Mouse (Mus musculus) megakaryocyte-erythroid progenitor cell, adult 5 weeks (primary cell): ENCODE results near the gene Tmem246. TPM values are rescaled to one million over a fixed set of nuclear protein-coding genes. Genes with fewer than 3 reads are reported as not detected.

Experiments
- polyA plus RNA-seq: library from polyadenylated mRNA; stranded (reverse); fragments of >175 nt; gene quantifications from 2 replicates; pipeline ENCODE4 v1.2.3, GENCODE M21; 2012

Tmem246 gene
- 1.2 and 1.6 TPM in 2 replicates for polyA plus RNA-seq

GRCm38 (mm10) chr4:49597183-49598100 is at the start of gene Tmem246:
TSS of gene Tmem246 (minus strand) at chr4:49597876.

GRCm38 (mm10) chr4:49631319-49632138 is 33.9 kb upstream of the Tmem246 start, which contains the start of gene Rnf20:
TSS of gene Rnf20 (plus strand) at chr4:49632006.

GRCm38 (mm10) chr4:49549383-49549782 is 48.3 kb downstream of the Tmem246 start, which contains the start of gene Aldob:
TSS of gene Aldob (minus strand) at chr4:49549546.

Other genes with a start within 250 kb of the Tmem246 start
- not detected in 2 replicates for gene Acnat2, start 189.7 kb downstream of the Tmem246 start, polyA plus RNA-seq
- 0.12 TPM in 1 of 2 replicates, not detected in the other for gene Acnat1, start 124.0 kb downstream of the Tmem246 start, polyA plus RNA-seq
- gene Baat, start 91.3 kb downstream of the Tmem246 start, polyA plus RNA-seq = not detected in 2 replicates
- gene Mrpl50, start 76.8 kb downstream of the Tmem246 start, polyA plus RNA-seq = 1.9 and 2.8 TPM in 2 replicates
- gene Zfp189, start 76.7 kb downstream of the Tmem246 start, polyA plus RNA-seq = 1.2 and 1.3 TPM in 2 replicates
- gene Aldob, start 48.3 kb downstream of the Tmem246 start, polyA plus RNA-seq = not detected in 2 replicates
- gene Rnf20, start 34.1 kb upstream of the Tmem246 start, polyA plus RNA-seq = 26.2 and 32.7 TPM in 2 replicates
- not detected in 2 replicates for gene Ppp3r2, start 84.1 kb upstream of the Tmem246 start, polyA plus RNA-seq
- 0.02 TPM in 1 of 2 replicates, not detected in the other for gene Grin3a, start 247.9 kb upstream of the Tmem246 start, polyA plus RNA-seq